ENCODE assay signal across 11 mouse cellular contexts in genomic region chr14:48751751-48752578, GRCm38 (mm10).
DNase-seq lines count a peak whose midpoint lies in the region; ATAC-seq lines count a peak whose summit lies in the region.
"Had no signal": no experiment of that assay in that cellular context is flagged by ENCODE, and none has a peak within 500 bp of the region (broad histone marks: within the 10 kb centered on the region; RNA-seq: fewer than 3 reads in every experiment).

No protein-coding gene starts in this region.

- H3K9me3 ChIP-seq in liver, embryonic 11.5 days (ENCODE audit: control insufficient read depth, low read length) = no peaks in the 10 kb centered on the region
- H3K9me3 ChIP-seq in forebrain, embryonic 16.5 days (ENCODE audit: control insufficient read depth, low read length) = no peaks in the 10 kb centered on the region; the same call in 1 of the 2 replicates
- no peaks in the 10 kb centered on the region for H3K9me3 ChIP-seq in liver, embryonic 12.5 days (replicated peaks)
- no peaks in the 10 kb centered on the region for H3K9me3 ChIP-seq in stomach, embryonic 16.5 days (replicated peaks; ENCODE audit: control insufficient read depth, low read length)
- H3K9me3 ChIP-seq: G1E had no signal

- DNase-seq in liver, embryonic 11.5 days (ENCODE audit: low spot score) = no peak
- no peak for DNase-seq in liver
- DNase-seq in cerebellum, postnatal 25 days = no peak
- DNase-seq in Muller cell, postnatal 12 days (ENCODE audit: inconsistent ontology term) = no peak
- DNase-seq: kidney, adult 8-10 months; thymus, postnatal 14 days had no signal

- no peaks in the 10 kb centered on the region for H3K36me3 ChIP-seq in liver, embryonic 11.5 days (ENCODE audit: control insufficient read depth, insufficient read depth, low read length)
- no peaks in the 10 kb centered on the region for H3K36me3 ChIP-seq in forebrain, embryonic 16.5 days (ENCODE audit: control insufficient read depth, insufficient read depth)
- H3K36me3 ChIP-seq in liver, embryonic 12.5 days = no peaks in the 10 kb centered on the region
- no peaks in the 10 kb centered on the region for H3K36me3 ChIP-seq in stomach, embryonic 16.5 days (ENCODE audit: control insufficient read depth, insufficient read depth, low read length)
- H3K36me3 ChIP-seq: G1E had no signal

- no peaks in the 10 kb centered on the region for H3K4me1 ChIP-seq in liver, embryonic 11.5 days (replicated peaks; ENCODE audit: control insufficient read depth, insufficient read depth, low read length)
- H3K4me1 ChIP-seq in forebrain, embryonic 16.5 days (replicated peaks; ENCODE audit: control insufficient read depth, insufficient read depth, low read length) = peaks cover 27% of the 10 kb centered on the region
- H3K4me1 ChIP-seq in liver, embryonic 12.5 days = no peaks in the 10 kb centered on the region
- no peaks in the 10 kb centered on the region for H3K4me1 ChIP-seq in stomach, embryonic 16.5 days (ENCODE audit: control insufficient read depth, insufficient read depth, low read length)

- ATAC-seq in liver, embryonic 11.5 days (replicated peaks; ENCODE audit: low FRiP score) = no peak
- ATAC-seq in forebrain, embryonic 16.5 days = no peak
- ATAC-seq in liver, embryonic 12.5 days = no peak
- ATAC-seq in stomach, embryonic 16.5 days (ENCODE audit: insufficient read depth, low FRiP score) = no peak
- ATAC-seq in megakaryocyte, adult 5-6 weeks (ENCODE audit: poor library complexity, severe bottlenecking) = no peak

- no peak overlapping the region for H3K27ac ChIP-seq in liver, embryonic 11.5 days (ENCODE audit: low read depth, low read length)
- no peak overlapping the region for H3K27ac ChIP-seq in forebrain, embryonic 16.5 days (ENCODE audit: low read length)
- no peak overlapping the region for H3K27ac ChIP-seq in liver, embryonic 12.5 days
- H3K27ac ChIP-seq in stomach, embryonic 16.5 days (ENCODE audit: low read length) = no peak overlapping the region

- H3K4me3 ChIP-seq in liver, embryonic 11.5 days (ENCODE audit: low read depth, low read length) = no peak overlapping the region; the same call in 1 of the 2 replicates
- H3K4me3 ChIP-seq in forebrain, embryonic 16.5 days (replicated peaks; ENCODE audit: low read length) = 0 out of 2 replicates have a peak overlapping the region, but pooled peaks have one; percentile 5
- H3K4me3 ChIP-seq in liver, embryonic 12.5 days = no peak overlapping the region
- H3K4me3 ChIP-seq in stomach, embryonic 16.5 days (replicated peaks; ENCODE audit: low read length) = peak overlapping the region; percentile 22

- no peak overlapping the region for H3K9ac ChIP-seq in liver, embryonic 11.5 days (ENCODE audit: low read depth, low read length)
- H3K9ac ChIP-seq in forebrain, embryonic 16.5 days (replicated peaks; ENCODE audit: low read depth, low read length) = no peak overlapping the region
- no peak overlapping the region for H3K9ac ChIP-seq in liver, embryonic 12.5 days
- H3K9ac ChIP-seq in stomach, embryonic 16.5 days (ENCODE audit: low read length) = no peak overlapping the region

- peak overlapping the region; percentile 47 for H3K4me2 ChIP-seq in liver, embryonic 11.5 days
- peak overlapping the region; percentile 24 for H3K4me2 ChIP-seq in forebrain, embryonic 16.5 days (ENCODE audit: low read length)
- peak overlapping the region; percentile 32 for H3K4me2 ChIP-seq in liver, embryonic 12.5 days
- peak overlapping the region; percentile 31 for H3K4me2 ChIP-seq in stomach, embryonic 16.5 days (ENCODE audit: low read depth, low read length)

- H3K27me3 ChIP-seq in liver, embryonic 11.5 days (replicated peaks; ENCODE audit: control insufficient read depth, insufficient read depth, low read length) = peaks cover 13% of the 10 kb centered on the region
- H3K27me3 ChIP-seq in forebrain, embryonic 16.5 days (replicated peaks; ENCODE audit: control insufficient read depth, insufficient read depth, low read length) = peaks cover 24% of the 10 kb centered on the region
- H3K27me3 ChIP-seq in liver, embryonic 12.5 days (replicated peaks) = peaks cover 22% of the 10 kb centered on the region
- peaks cover 4% of the 10 kb centered on the region; the same call in 1 of the 2 replicates for H3K27me3 ChIP-seq in stomach, embryonic 16.5 days (ENCODE audit: control insufficient read depth, insufficient read depth, low read length)

- WGBS in liver, embryonic 11.5 days = 11% methylated on average over 18 of the region's 18 CpGs
- WGBS in forebrain, embryonic 16.5 days = 9% methylated on average over 18 of the region's 18 CpGs
- 8% methylated on average over 18 of the region's 18 CpGs for WGBS in liver, embryonic 12.5 days (ENCODE audit: insufficient replicate concordance)
- 19% methylated on average over 18 of the region's 18 CpGs for whole genome bisulfite sequencing in stomach, embryonic 16.5 days

Comparison
In these comparisons a context has a peak if more than half of its experiments do, and no peak if none do; other contexts are left out.
1. H3K4me3 ChIP-seq: peak in forebrain, embryonic 16.5 days (single experiment) and stomach, embryonic 16.5 days (single experiment); none in liver, embryonic 11.5 days (single experiment) and liver, embryonic 12.5 days (single experiment).
2. Peak in every context shown above with its lines, with median percentiles within 50 percentile points of each other: H3K4me2 ChIP-seq.